Mouse (Mus musculus): ENCODE results near the gene Gal3st4.
"Not testable (repeated sequence)": the region's sequence is repeated elsewhere in the genome, so short reads cannot be mapped to it uniquely, and the experiment has no call there.

Gal3st4 gene

DNA sequence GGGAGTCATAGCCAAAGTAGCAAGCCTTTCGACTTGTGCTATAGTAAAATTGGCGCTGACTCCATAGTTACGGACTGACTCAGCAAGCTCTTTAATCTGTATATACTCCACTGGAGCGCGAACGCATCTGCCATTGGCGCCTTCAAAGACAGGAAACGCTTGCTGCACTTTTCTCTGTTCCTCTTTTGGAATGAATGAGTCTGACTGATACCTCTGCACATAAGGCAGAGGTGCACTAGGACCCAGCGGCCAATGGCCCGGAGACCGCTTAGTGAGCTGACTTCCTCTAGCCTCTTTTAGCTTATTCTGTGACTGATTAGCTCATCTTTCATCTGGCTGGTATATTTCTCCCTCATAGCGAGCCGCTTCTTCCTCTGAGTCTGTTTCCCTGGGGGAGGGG lies 56.0 kb downstream of the Gal3st4 start:
- DNase-seq (ENCODE audit: low spot score): not testable (repeated sequence)

All from testis, postnatal 10 days (tissue).